Mouse (Mus musculus): ENCODE measurements around the gene Srms. TPM values are rescaled to one million over a fixed set of nuclear protein-coding genes. Genes with fewer than 3 reads are reported as not detected.

Srms gene
- polyA plus RNA-seq, 1 experiment from 2014 or later = not detected

- in situ Hi-C loops (cut with MboI; ENCODE audit: low pct_unique_long_range_greater_than_20kb) = no loop called here
- TF ChIP-seq CTCF (IDR thresholded peaks at IDR 0.05) = no peak
- no peaks in the 10 kb centered on the region for H3K27me3 ChIP-seq
- DNase-seq (ENCODE audit: low read depth, low spot score) (no peak), ATAC-seq (no peak)
- CTCF ChIA-PET = no interaction called here
- POLR2A ChIA-PET = no interaction called here
Measured at GRCm38 (mm10) chr2:181238861-181239260, 25.9 kb upstream of the Srms start.

GRCm38 (mm10) chr2:181238091-181238610 is 25.2 kb upstream of the Srms start:
- POLR2A ChIA-PET = interaction anchor here (0.6 kb wide), 1 partner anchor 10 kb away, joined by 4 read pairs; no protein-coding TSS in a partner anchor
- DNase-seq (ENCODE audit: low read depth, low spot score) (no peak), ATAC-seq (no peak)
- no peak for TF ChIP-seq CTCF (IDR thresholded peaks at IDR 0.05)
- in situ Hi-C loops (cut with MboI; ENCODE audit: low pct_unique_long_range_greater_than_20kb) = no loop called here
- CTCF ChIA-PET = no interaction called here
- no peaks in the 10 kb centered on the region for H3K27me3 ChIP-seq

- ChIA-PET POLR2A (no interaction called here), CTCF (no interaction called here)
- DNase-seq (ENCODE audit: low read depth, low spot score) = no peak
- TF ChIP-seq CTCF (IDR thresholded peaks at IDR 0.05) = no peak
- in situ Hi-C loops (cut with MboI; ENCODE audit: low pct_unique_long_range_greater_than_20kb) = no loop called here
- H3K27me3 ChIP-seq = no peaks in the 10 kb centered on the region
- no peak for ATAC-seq
Measured at GRCm38 (mm10) chr2:181237251-181238014, 24.4 kb upstream of the Srms start.

- ChIA-PET POLR2A (no interaction called here), CTCF (no interaction called here)
- no peak for DNase-seq (ENCODE audit: low read depth, low spot score)
- no peak for TF ChIP-seq CTCF (IDR thresholded peaks at IDR 0.05)
- H3K27me3 ChIP-seq = no peaks in the 10 kb centered on the region
- ATAC-seq = no peak
- in situ Hi-C loops (cut with MboI; ENCODE audit: low pct_unique_long_range_greater_than_20kb) = no loop called here
Measured at GRCm38 (mm10) chr2:181235681-181236566, 22.9 kb upstream of the Srms start.

- CTCF ChIA-PET = no interaction called here
- no peaks in the 10 kb centered on the region for H3K27me3 ChIP-seq
- no peak for DNase-seq (ENCODE audit: low read depth, low spot score)
- POLR2A ChIA-PET = no interaction called here
- no peak for TF ChIP-seq CTCF (IDR thresholded peaks at IDR 0.05)
- no peak for ATAC-seq
- in situ Hi-C loops (cut with MboI; ENCODE audit: low pct_unique_long_range_greater_than_20kb) = no loop called here
Measured at GRCm38 (mm10) chr2:181234680-181235079, 21.7 kb upstream of the Srms start.

GRCm38 (mm10) chr2:181233443-181233842 is 20.5 kb upstream of the Srms start:
- POLR2A ChIA-PET = no interaction called here
- TF ChIP-seq CTCF (IDR thresholded peaks at IDR 0.05) = no peak
- no peaks in the 10 kb centered on the region for H3K27me3 ChIP-seq
- DNase-seq (ENCODE audit: low read depth, low spot score) = no peak
- in situ Hi-C loops (cut with MboI; ENCODE audit: low pct_unique_long_range_greater_than_20kb) = no loop called here
- no peak for ATAC-seq
- CTCF ChIA-PET = interaction anchor here (0.8 kb wide), 1 partner anchor 13 kb away, joined by 3 read pairs; no protein-coding TSS in a partner anchor

GRCm38 (mm10) chr2:181231171-181231570 is 18.2 kb upstream of the Srms start:
- no peak for ATAC-seq
- ChIA-PET POLR2A (interaction anchor here (0.5 kb wide), 1 partner anchor 111 kb away, joined by 3 read pairs; no protein-coding TSS in a partner anchor), CTCF (no interaction called here)
- H3K27me3 ChIP-seq = no peaks in the 10 kb centered on the region
- in situ Hi-C loops (cut with MboI; ENCODE audit: low pct_unique_long_range_greater_than_20kb) = no loop called here
- DNase-seq (ENCODE audit: low read depth, low spot score) = no peak
- no peak for TF ChIP-seq CTCF (IDR thresholded peaks at IDR 0.05)

GRCm38 (mm10) chr2:181228335-181228734 is 15.3 kb upstream of the Srms start:
- in situ Hi-C loops (cut with MboI; ENCODE audit: low pct_unique_long_range_greater_than_20kb) = no loop called here
- TF ChIP-seq CTCF (IDR thresholded peaks at IDR 0.05) = no peak
- ATAC-seq = no peak
- no peak for DNase-seq (ENCODE audit: low read depth, low spot score)
- POLR2A ChIA-PET = interaction anchor here (2.5 kb wide), 1 partner anchor 8 kb away, joined by 6 read pairs; the partner anchor contains the start of gene Fndc11
- CTCF ChIA-PET = no interaction called here
- H3K27me3 ChIP-seq = no peaks in the 10 kb centered on the region

- POLR2A ChIA-PET = interaction anchor here (0.7 kb wide), 1 partner anchor 128 kb away, joined by 3 read pairs; no protein-coding TSS in a partner anchor
- in situ Hi-C loops (cut with MboI; ENCODE audit: low pct_unique_long_range_greater_than_20kb) = no loop called here
- H3K27me3 ChIP-seq = no peaks in the 10 kb centered on the region
- CTCF ChIA-PET = no interaction called here
- TF ChIP-seq CTCF (IDR thresholded peaks at IDR 0.05) = no peak
- ATAC-seq (no peak), DNase-seq (ENCODE audit: low read depth, low spot score) (no peak)
Measured at GRCm38 (mm10) chr2:181227122-181227521, 14.1 kb upstream of the Srms start.

GRCm38 (mm10) chr2:181224994-181225393 is 12.0 kb upstream of the Srms start:
- DNase-seq (ENCODE audit: low read depth, low spot score) (no peak), ATAC-seq (no peak)
- in situ Hi-C loops (cut with MboI; ENCODE audit: low pct_unique_long_range_greater_than_20kb) = no loop called here
- ChIA-PET POLR2A (no interaction called here), CTCF (no interaction called here)
- TF ChIP-seq CTCF (IDR thresholded peaks at IDR 0.05) = no peak
- no peaks in the 10 kb centered on the region for H3K27me3 ChIP-seq

Measured in Patski (cell line).